Mouse (Mus musculus) monocyte, adult 5-6 weeks (primary cell): ENCODE data around the gene Klc4. TPM values are rescaled to one million over a fixed set of nuclear protein-coding genes. Genes with fewer than 3 reads are reported as not detected.
A peak's percentile ranks its signal among the peaks of the same experiment; 100 is the strongest.

Source experiments
- ATAC-seq: fragments of 153-309, 156-312 bp; replicated peaks from 2 replicates; pipeline ENCODE4 v1.8.0; 2017; ENCODE audit warnings: mild to moderate bottlenecking; ENCODE audit not compliant: low TSS enrichment, insufficient number of reproducible peaks, severe bottlenecking, poor library complexity, low FRiP score
- total RNA-seq: library from RNA; stranded (forward); fragments of 200-1000, 200-491, 200-594 nt; gene quantifications from 3 replicates; pipeline ENCODE4 v1.2.3, GENCODE M21; 2017

The Klc4 gene
- total RNA-seq, result 15.6 to 18.9 TPM (median 18.5 TPM) in 3 replicates

DNA sequence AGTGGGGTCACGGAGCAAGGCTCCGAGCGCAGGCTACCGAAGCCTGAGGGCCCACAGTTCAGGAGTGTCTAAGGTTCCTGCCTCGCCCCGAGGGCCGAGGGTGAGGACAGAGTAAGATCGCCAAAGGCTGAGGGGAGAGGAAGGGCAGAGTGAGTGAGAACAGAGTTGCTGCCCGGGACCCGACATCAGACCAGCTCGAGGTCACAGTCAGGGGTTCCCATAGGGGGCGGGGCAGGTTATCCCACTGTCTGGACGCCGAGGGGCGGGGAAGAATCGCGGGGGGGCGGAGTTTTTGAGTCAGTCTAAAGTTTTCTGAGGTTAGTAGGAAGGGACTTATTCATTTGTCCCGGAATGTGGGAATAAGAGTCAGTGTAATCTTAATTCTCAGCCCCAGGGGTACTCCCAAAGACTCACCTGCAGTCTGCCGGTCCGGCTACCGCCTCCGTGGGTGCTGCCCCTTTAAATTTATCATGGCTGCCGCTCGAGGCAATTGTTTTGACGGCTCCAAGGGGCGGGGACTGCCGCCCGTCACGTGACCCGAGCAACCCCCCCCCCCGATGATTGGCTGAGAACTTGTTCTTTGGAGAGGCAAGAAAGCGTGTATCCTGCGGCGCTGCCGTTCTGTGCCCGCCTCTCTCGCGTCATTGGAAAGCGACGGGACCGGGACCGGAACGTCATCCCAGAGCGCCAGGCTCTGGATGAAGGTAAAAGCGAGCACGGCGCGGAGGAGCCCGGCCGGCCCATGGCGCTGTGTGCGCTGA lies at the start of gene Klc4, which contains the start of gene Mrpl2:
TSS of gene Klc4 (minus strand) at position 462 of the 761 bp plus-strand sequence.
TSS of gene Mrpl2 (plus strand) at position 669 of the 761 bp plus-strand sequence.
- peak; percentile 88 for ATAC-seq

DNA sequence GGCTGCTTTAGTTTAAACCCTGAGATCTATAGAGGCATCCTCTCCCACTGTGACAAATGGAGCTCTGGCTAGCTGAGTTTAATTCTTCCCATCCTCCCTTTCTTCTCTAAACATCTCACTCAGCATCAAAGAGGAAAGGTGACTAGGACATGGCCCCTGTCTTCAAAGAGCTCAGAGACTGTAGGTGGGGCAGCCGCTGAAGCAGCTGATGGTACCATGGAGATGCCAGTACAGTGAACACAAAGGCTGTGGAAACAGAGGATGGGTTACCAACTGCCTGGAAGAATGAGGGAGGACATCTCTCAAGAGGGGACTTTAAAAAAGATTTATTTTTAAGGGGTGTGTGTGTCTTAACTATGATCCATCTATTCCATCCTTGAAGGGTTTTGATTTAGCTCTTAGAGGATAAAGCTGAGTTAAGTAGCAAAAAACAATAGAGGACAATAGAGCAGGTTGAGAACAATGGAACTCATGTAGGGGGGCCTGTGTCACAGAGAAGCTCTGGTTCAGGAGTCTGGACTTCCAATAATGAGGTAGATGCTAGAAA lies 48.8 kb upstream of the Klc4 start:
- ATAC-seq, result no peak

DNA sequence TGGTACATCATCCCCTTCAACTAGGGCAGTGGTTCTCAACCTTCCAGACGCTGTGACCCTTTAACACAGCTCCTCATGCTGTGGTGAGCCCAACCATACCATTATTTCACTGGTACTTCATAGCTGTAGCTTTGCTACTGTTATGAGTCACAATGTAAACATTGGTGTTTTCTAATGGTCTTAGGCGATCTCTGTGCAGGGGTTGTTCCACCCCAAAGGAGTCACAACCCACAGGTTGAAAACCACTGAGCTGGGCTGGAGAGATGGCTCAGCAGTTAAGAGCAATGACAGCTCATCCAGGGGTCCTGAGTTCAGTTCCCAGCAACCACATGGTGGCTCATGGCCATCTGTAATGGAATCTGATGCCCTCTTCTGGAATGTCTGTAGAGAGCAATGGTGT lies 45.6 kb upstream of the Klc4 start:
- no peak for ATAC-seq

DNA sequence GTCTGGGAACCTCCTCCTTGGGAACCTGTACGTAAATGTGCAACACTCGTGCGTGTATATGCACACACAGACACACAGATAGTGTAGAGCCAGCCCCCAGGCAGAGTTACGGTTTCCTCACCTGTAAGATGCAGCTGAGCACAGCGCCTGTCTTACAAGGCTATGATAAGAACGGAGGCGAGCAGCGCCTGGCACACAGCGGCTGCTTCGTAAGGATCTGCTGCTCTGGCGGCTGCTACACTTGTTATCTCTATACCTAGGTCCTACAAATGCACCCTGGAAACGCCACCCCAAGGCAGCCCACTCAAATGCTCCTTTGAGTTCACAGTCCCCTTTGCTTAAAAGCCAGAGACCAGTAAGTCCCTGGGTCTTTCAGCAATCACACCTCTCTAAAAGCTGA lies 44.8 kb upstream of the Klc4 start:
- ATAC-seq, result no peak

DNA sequence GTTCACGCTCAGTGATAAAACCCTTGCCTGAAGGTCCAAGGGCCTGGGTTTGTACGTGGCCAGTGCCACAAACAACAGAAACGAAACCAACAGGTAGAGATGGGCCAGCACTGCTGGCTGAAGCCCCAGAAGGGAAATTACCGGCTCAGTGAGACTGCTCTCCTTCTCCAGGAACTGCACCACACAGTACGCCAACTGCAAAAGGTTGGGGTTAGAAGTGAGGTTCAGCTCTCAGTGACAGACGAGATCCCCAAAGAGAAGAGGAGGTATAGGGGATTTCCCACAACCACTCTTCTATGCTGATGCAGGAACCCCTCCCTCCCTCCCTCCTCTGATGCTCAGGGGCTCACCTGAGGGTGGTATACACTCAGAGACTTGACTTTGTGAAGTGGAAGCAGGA lies 40.1 kb upstream of the Klc4 start:
- no peak for ATAC-seq

DNA sequence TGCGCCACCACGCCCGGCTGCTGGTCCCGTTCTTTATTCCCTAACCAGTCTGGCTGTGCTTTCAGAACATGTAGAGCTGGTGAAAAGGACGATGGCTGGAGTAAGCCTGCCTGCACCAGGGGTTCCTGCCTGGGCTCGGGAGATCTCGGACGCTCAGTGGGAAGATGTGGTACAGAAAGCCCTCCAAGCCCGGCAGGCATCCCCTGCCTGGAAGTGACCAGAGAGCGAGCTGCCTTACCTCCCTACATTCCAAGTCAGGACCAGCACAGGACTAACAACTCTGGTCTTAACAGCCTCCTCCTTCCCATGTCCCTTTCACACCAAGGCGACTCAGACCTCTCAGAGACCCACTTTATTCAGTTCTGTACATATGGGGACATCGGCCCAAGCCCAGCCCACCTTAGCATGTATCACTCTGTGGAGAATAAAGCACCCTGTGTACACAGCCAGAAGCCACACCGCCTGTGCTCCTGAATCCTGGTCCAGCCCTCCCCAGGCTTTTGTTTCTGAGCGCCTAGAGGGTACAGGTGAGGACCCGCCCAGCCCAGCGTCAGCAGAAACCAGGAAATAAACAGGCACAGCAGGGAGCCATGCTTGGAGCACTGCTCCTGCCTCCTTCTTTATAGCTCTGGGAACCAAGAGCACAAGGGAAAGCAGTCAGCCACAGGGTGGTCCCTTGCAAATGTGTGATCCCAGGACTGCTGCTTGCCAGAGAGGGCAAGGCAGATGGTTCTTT lies 37.0 kb upstream of the Klc4 start:
- no peak for ATAC-seq

DNA sequence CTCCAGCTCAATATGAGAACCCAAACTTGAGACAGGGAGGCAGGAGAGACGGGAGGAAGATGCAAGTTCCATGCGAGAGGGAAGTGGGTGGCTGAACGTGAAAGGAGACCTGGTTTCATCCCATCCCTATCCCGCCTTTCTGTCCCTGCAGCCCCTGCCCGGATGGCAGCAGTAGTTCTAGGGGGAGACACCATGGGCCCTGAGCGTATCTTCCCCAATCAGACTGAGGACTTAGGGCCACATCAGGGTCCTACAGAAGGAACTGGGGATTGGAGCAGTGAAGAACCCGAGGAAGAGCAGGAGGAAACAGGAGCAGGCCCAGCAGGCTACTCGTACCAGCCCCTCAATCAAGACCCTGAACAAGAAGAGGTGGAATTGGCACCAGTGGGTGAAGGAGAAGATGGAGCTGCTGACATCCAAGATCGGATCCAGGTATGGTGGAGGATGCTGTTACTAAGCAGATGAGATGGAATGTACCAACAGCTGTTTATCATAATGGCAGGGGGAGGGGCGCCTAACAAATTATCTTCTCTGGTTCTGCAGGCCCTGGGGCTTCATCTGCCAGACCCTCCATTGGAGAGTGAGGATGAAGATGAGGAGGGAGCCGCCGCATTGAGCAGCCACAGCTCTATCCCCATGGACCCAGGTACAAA lies 35.8 kb upstream of the Klc4 start:
- no peak for ATAC-seq

DNA sequence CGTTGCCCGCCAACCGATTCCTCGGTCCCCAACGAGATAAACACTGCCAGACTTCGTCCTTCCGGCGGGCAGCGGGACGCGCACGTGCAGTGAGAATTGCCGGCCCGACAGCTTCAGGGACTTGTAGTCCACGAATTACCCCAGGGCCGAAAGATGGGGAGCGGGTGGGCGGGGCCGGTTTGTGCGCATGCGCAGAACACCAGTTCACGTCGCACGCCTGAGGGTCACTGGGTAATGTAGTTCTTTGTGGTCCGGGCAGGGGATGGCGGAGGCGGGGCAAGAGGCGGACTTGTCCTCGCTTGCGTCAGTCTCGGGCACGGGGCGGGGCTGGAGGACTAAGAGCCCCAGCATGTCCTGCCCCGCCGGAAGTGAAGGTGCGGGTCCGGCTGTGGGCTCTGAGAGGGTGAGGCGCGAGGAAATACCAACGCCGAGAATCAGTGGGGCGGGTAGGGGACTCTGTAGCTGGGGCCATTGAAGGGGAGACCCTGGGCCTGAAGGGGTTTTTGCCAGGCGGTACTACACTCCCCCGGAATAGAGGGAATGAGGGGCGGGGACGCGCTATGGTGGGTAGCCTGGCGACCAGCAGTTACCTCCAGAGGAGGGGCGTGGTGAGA lies 35.0 kb upstream of the Klc4 start, which contains the start of gene Klhdc3:
TSS of gene Klhdc3 (minus strand) at position 155 of the 614 bp plus-strand sequence.
- peak; percentile 93 for ATAC-seq

DNA sequence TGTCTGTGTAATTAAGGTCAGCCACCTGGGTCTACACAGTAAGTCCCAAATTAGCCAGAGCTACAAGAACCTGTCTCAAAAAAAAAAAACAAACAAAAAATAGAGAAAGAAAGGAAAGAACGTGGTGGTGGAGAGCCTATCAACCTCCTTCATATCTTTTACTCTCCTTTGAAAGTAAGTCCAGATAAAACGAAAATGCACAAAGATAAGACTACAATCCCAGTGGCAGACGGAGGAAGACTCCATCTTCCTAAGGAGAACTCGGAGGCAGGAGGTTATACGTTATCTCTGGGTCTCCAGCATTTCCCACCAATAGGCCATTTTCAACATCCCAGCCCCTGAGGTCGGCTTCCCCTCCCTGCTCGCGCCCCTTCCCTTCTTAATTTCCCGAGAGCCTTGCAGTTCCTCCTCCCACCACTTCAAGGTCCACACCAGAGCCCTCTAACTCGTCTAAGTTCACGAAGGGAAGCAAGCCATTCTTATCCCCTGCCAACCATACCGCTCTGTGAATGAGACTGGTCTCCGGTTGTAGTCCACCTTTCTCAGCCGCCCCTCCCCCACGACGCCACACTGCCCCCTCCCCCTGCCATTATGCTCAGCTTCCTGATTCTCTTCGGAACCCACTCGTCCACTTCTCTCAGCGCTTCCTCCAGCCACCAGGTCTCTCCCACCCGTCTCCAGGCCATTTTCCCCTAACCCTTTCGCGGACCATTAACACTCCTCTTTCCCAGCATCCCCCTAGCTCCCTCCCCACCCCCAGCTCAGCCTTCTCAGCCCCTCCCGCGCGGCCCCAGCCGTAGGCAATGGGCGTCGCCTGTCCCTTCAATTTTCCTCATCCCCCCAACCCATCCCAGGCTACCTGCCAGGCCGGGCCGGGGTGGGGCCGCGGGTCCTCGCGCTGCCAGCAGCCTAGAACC lies 34.3 kb upstream of the Klc4 start:
- ATAC-seq, result peak; percentile 14; the same call in 1 of the 2 replicates

DNA sequence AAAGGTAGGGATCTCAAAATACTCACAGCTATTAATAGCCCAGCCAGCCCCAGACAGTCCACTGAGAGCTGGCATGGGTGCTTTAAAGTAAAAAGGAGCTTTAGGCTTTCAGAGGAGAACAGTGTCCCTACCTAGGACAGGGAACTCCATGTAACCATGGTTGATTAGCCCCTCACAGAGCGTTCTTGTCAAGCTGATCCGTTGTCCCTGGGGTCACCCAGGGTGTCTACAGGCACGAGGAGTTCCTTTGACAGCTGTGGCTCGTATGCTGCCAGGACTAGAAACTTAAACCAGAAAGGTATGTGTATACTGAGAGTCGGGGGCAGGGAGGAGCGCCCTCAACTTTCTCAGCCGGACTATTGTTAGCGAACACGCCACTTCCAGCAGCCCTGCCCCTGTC lies 33.1 kb upstream of the Klc4 start:
- ATAC-seq, result no peak

DNA sequence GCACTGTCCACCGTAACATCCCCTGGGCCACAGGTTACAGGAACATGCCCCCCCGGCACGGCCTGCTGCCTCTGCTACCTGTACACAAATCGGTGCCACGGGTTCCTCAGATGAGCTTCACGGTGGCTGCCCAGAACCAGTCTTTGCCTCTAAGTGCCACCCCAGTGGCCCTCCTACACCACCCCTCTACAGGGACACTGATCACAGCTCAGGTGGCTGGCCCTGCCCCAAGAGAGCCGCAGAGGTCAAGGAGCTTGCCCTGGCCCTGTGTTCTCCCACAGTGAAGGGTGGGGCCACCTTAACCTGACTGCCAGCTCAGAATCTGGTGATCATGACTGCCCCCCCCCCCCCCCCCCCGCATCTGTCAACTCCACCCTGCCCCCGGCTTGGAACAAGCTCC lies 32.6 kb upstream of the Klc4 start, which contains the start of gene Mea1:
TSS of gene Mea1 (plus strand) at position 378 of the 400 bp plus-strand sequence.
- no peak for ATAC-seq

DNA sequence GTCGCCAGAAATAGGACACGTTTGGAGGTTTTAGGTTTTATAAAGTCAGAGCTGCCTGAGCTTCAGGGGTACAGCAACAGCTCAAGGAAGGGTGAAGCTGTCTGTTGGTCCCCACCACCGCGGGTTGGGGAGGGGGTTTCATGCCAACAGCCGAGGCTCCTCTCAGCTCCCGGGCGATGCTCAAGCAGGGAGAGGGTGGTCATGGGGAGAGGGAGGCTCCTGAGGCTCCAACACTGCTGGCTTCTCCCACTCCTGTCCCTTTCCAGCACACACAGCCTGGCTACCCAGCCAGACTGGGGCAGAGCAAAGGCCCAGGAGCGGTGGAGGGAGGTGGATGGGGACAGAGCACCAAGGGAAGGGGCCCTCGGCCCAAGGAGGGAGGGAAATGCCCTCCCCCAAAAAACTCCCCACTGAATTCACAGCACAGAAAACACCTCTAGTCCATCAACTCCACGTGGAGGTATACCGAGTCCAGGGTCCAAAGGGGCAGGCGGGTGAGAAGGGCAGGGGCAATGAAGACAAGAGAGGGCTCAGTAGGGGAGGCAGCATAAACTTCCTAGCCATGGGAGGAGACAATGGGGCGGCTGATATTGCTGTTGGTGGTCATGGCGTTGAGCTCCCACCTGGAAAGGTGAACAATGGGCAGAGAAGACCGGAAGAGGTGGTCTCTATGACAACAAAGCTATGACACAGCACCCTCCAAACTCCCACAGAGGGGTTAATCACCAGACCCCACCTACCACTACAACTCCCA lies 28.9 kb upstream of the Klc4 start:
- no peak for ATAC-seq

DNA sequence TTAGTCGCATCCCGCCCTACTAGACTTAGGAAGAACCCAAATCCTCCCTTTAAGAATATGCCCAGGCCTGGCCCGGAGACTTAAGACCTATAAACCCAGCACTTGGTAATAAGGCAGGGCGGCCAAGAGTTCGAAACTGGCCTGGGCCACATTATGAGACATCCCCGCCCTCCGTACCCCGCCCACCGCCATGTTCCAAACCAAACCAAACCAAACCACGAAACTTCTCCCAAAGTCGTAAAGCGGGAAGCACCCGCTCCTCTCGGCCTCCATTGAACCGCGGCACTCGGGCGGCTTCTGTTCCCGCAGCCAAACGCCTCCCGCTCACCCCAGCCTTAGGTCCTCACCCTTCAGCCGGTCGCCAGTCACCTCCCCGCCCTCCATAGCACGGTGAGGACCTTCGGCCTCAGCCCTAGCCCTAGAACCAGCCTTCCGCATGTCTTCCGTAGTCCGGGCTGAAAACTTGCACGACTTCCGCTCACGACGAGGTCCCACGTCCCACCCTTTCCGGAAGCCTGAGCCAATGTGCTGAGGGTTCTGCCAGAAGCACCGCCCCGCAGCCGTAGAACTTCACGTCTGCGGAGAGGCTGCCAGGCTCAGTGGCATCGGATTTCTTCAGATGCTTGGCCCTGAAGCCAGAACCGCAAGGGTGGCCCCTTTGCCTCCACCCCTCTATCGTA lies 28.2 kb upstream of the Klc4 start, which contains the start of gene Rrp36:
TSS of gene Rrp36 (minus strand) at position 503 of the 680 bp plus-strand sequence.
- peak; percentile 95 for ATAC-seq

DNA sequence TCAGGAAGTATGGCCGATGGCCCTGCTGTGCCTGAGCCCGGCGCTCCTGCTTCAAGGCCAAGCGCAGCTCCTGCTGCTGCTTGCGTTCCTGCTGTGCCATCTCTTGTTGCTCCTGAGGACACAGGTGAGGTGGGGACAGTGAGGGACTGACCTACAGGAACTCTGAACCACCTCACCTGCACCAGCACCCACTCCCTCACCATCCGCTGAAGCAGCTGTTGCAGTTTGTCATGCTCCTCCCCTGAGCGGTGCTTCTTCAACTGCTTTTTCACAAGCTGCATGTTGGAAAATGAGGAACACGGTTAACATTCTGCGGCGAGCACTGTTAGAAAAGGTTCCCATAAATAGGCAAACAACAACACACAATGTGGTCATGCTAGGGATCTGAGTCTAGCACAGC lies 24.1 kb upstream of the Klc4 start:
- ATAC-seq, result no peak

DNA sequence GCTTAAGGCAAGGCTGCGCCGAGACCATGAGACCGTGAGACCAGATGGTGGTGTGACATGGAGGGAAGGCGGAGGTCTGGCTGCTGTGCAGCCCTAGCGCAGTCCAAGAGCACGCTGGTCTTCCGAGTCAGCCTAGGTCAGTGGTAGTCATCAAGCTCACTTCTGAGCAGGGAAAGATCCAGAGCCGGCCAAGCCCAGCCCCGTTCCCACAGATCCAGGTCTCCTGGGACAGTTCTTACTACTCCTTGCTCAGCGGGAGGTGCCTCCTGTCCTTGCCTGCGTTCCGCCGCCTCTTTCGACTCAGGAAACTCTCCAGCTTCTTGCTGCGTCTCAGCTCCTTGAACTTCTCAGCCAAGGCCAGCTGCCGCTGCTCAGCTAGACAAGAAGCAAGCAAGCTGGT lies 21.9 kb upstream of the Klc4 start:
- ATAC-seq, result no peak

DNA sequence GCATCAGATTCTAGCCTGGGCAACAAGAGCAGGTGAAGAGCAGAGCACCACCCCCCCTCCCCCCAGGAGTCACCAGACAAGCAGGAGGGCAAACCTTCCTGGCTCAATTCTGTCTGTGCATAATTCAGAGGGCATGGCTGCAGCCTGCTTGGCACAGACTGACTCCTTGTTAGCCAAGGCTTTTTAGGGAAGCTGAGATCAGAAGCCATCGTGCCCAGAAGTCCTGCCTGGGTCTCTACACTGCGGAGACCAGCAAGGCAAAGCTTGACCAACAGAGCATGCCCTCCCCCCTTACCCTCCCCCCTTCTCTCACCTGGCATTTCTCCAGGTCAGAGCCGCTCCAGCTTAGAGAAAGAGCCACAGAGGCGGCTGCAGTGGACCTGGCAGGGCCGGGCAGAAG lies 16.9 kb upstream of the Klc4 start:
- no peak for ATAC-seq

DNA sequence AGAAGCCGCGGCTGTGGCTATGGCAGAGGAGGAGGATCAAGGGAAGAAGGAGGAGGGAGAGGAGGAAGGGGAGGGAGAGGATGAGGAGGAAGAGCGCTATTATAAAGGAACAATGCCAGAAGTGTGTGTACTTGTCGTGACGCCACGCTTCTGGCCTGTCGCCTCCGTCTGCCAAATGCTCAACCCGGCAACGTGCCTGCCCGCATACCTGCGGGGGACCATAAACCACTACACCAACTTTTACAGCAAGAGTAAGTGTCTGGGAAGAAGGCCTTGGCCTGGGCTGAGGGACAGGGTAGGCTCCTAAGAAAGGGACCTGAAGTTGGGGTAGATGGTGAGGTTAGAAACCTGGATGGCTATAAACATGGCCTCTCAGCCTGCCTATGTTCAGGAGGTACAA lies 16.2 kb upstream of the Klc4 start:
- no peak for ATAC-seq
